Mouse (Mus musculus) bone marrow macrophage, adult 2 months (primary cell): ENCODE measurements around the gene Gipr.

Experiments
- CTCF ChIP-seq: IDR thresholded peaks from 2 replicates; pipeline ENCODE4 v1.5.1; 2012; ENCODE audit warnings: low read depth, mild to moderate bottlenecking, low read length, moderate library complexity
- POLR2A ChIP-seq: IDR thresholded peaks from 2 replicates; pipeline ENCODE4 v1.6.1; 2012; ENCODE audit warnings: mild to moderate bottlenecking, low read depth, low read length, borderline replicate concordance

DNA sequence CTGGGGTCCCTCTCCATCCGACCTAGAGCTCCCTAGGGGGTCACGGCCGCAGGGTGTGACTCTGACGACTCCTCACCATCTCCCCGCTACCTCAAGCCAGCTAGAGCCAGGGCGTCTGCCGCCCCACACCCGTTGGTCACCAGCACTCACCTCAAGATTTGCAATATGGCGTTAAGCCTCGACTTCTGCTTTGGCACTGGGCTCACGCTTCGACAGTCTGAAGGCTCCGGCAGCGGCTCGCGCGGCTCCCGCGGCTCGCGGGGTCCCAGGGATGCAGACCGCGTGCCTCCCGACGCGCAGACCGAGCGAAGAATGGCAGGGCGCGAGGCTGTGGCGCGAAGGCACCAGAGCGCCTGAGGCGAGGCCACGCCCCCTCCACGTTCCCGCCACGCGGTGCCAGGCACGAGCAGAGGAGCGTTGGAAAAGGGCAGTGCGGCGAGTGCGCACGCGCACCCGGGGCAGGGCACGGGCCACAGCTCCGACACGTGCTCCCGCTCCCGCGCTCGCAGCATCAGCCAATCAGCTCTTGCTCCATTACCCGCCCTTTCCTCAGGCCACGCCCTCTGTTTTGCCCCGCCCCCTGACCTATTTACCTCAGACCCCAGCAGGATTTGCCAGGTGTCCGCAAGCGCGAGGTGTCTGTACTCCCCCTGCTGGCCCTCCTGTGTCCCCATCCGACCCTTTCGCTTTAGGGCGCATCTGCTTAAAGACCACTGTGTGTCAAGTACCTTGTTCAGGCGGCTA lies 47.7 kb downstream of the Gipr start, which contains the start of gene Gm4969:
- TF ChIP-seq CTCF (no peak), POLR2A (no peak)
